Mouse (Mus musculus) kidney, embryonic 16.5 days (tissue): Measurements from ENCODE around the gene Il31ra. TPM values are rescaled to one million over a fixed set of nuclear protein-coding genes. Genes with fewer than 3 reads are reported as not detected.

Experiments
- ATAC-seq: fragments of 200-750 bp; cut with Nextera tagmentation; 2 replicates; pipeline ENCODE4 v1.8.0; 2017; ENCODE audit warnings: moderate TSS enrichment; ENCODE audit not compliant: low FRiP score, low TSS enrichment
- H3K27ac ChIP-seq: fragments of 300-500 bp; sonication (generic); 2 replicates; pipeline ENCODE4 v1.5.1; 2014; ENCODE audit warnings: low read length
- H3K27me3 ChIP-seq: fragments of 300-500 bp; sonication (generic); 2 replicates; pipeline ENCODE4 v1.6.1; 2014; ENCODE audit warnings: low read length, control low read depth, mixed read lengths; ENCODE audit not compliant: insufficient read depth
- H3K36me3 ChIP-seq: fragments of 300-500 bp; sonication (generic); 2 replicates; pipeline ENCODE4 v1.6.1; 2014; ENCODE audit warnings: low read length, control low read depth, mixed read lengths; ENCODE audit not compliant: insufficient read depth
- H3K4me1 ChIP-seq: fragments of 300-500 bp; sonication (generic); 2 replicates; pipeline ENCODE4 v1.6.1; 2014; ENCODE audit warnings: low read length, control low read depth, mixed read lengths; ENCODE audit not compliant: insufficient read depth
- H3K4me2 ChIP-seq: fragments of 300-500 bp; sonication (generic); replicated peaks from 2 replicates; pipeline ENCODE4 v1.6.1; 2014; ENCODE audit warnings: low read depth, low read length
- H3K4me3 ChIP-seq: fragments of 300-500 bp; sonication (generic); 2 replicates; pipeline ENCODE4 v1.5.1; 2014; ENCODE audit warnings: mild to moderate bottlenecking, low read length
- H3K9ac ChIP-seq: fragments of 300-500 bp; sonication (generic); replicated peaks from 2 replicates; pipeline ENCODE4 v1.6.1; 2014; ENCODE audit warnings: low read length
- H3K9me3 ChIP-seq: fragments of 300-500 bp; sonication (generic); 2 replicates; pipeline ENCODE4 v1.6.1; 2016; ENCODE audit warnings: low read length, control low read depth
- WGBS: fragments of 180-500 bp; shearing (Covaris S2); extraction: QIAGEN DNeasy Blood & Tissue Kit; methylation state at CpG from one replicate; pipeline ENCODE4 v1.1.7; 2014; 5-methylcytosine and 5-hydroxymethylcytosine counted together
- polyA plus RNA-seq: library from polyadenylated mRNA; unstranded; fragments of >200 nt; fragmentation: Nextera tagmentation; extraction: Ambion mirVana; gene quantifications from 2 replicates; pipeline ENCODE4 v1.2.1, GENCODE M21; 2015

Il31ra gene
- polyA plus RNA-seq, 1 experiment from 2014 or later: 0.09 TPM

DNA sequence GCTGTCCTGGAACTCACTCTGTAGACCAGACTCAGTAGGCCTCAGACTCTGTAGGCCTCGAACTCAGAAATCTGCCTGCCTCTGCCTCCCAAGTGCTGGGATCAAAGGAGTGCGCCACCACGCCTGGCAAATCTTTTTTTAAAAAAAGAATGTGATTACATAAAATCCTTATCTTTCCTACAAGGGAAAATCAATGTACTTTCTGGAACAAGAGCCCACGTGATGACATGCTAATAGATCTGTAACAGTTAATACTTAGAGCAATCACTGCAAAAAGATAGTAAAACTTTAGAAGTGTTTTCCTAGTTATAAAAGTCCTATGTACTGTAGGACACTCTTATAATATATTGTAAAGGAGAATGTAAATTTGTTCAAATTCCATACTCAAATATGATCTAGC, 94.1 kb downstream of the Il31ra start:
- H3K4me2 ChIP-seq: no peak overlapping the region
- no peak overlapping the region for H3K4me3 ChIP-seq
- ATAC-seq: no peak
- peaks cover 68% of the 10 kb centered on the region for H3K36me3 ChIP-seq
- no peaks in the 10 kb centered on the region for H3K9me3 ChIP-seq
- 92% methylated on average over 4 of the region's 4 CpGs for WGBS
- H3K27ac ChIP-seq: no peak overlapping the region
- no peaks in the 10 kb centered on the region for H3K27me3 ChIP-seq
- H3K9ac ChIP-seq: no peak overlapping the region
- H3K4me1 ChIP-seq: no peaks in the 10 kb centered on the region

DNA sequence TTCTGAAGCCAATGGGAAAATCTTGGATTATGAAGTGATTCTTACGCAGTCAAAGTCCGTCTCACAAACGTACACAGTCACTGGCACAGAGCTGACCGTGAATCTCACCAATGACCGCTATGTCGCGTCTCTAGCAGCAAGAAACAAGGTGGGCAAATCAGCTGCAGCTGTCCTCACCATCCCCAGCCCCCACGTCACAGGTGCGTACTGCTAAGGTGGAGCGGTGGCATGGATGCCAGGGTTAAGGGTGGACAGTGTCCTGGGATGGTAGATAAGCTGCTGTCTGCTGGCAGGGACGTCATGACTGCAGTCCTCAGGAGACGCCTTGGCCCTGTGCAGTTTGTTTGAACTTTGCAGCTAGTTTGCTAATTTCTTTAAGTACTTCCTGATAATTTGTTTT, 99.6 kb downstream of the Il31ra start:
- peaks cover 55% of the 10 kb centered on the region for H3K36me3 ChIP-seq
- WGBS: 97% methylated on average over 12 of the region's 12 CpGs
- no peaks in the 10 kb centered on the region for H3K27me3 ChIP-seq
- no peak overlapping the region for H3K4me3 ChIP-seq
- no peak for ATAC-seq
- no peak overlapping the region for H3K27ac ChIP-seq
- H3K9ac ChIP-seq: no peak overlapping the region
- H3K4me2 ChIP-seq: no peak overlapping the region
- no peaks in the 10 kb centered on the region; the same call in 1 of the 2 replicates for H3K4me1 ChIP-seq
- no peaks in the 10 kb centered on the region for H3K9me3 ChIP-seq

DNA sequence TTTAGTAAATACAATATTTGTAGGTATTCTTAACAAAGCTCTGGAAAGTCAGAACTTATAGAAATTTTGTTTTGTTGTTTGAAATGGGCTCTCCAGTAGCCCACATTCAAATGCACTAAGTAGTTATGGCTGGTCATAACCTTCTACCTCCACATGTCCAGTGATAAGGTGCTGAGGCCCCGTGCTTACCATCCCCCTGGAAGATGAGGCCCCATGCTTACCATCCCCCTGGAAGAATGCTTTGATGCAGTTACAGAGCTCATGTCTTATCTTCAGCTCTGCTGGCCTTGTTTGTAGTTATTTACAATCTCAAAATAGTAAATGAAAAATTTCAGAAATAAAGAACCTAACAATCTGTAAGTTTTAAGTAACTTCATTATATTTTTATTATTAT, 101.9 kb downstream of the Il31ra start:
- Histone ChIP-seq H3K4me1 (no peaks in the 10 kb centered on the region; the same call in 1 of the 2 replicates), H3K9me3 (no peaks in the 10 kb centered on the region), H3K27me3 (no peaks in the 10 kb centered on the region), H3K9ac (no peak overlapping the region), H3K36me3 (peaks cover 37% of the 10 kb centered on the region), H3K4me2 (no peak overlapping the region), H3K27ac (no peak overlapping the region), H3K4me3 (no peak overlapping the region)
- WGBS: 64% methylated on average over 1 of the region's 1 CpGs
- ATAC-seq: no peak

DNA sequence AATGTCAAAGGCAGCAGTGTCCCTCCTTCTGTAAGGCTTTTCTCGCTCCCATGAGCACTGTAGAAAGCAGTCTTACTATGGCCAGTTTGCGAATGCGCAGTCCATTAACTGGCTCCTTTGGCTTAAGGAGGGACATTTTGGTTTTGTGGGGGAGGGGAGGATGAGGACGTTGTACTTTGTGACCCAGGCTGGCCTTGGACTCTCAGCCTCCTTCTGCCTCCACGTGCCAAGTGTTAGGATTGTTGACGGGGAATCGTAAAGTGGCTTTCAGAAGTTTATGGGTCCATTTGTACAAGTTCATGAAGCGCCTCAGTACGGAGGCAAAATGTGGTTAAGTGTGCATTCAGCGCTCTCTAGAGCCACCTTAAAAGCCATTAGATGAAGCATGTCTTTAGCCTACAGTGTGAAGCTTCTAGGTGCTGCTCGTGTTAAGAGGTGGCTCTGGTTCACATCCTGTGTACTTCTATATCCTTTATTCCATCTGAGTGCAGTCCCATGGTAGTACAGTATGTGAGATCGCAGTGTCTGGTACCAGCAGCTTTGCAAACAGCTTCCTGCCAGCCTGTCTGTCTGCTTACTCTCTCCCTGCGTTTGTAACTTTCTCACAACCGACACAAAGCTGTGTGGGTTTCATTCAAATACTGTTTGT, 102.4 kb downstream of the Il31ra start:
- Histone ChIP-seq H3K27me3 (no peaks in the 10 kb centered on the region), H3K9ac (no peak overlapping the region), H3K27ac (no peak overlapping the region), H3K4me1 (no peaks in the 10 kb centered on the region; the same call in 1 of the 2 replicates), H3K36me3 (peaks cover 36% of the 10 kb centered on the region), H3K4me3 (no peak overlapping the region), H3K9me3 (no peaks in the 10 kb centered on the region), H3K4me2 (no peak overlapping the region)
- ATAC-seq: no peak
- WGBS: 58% methylated on average over 14 of the region's 14 CpGs

DNA sequence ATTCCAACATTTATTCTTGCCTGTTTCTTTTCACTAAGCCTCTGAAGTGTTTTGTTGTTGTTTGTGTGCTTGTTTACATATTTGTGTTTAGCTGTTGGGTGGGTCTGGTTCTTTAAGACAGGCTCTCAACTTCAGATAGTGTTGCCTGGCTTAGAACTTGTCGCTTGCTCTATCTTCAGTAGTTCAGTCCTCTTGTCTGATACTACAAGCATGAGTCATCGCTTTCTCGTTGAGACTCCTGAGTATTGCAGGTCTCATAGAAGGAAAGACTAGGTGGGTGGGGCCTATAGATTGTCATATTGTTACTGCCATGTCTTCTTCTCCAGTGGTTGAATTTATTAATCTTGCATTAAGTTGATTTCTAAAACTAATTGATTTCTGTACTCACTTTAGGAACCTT, 104.1 kb downstream of the Il31ra start:
- no peaks in the 10 kb centered on the region for H3K27me3 ChIP-seq
- no peak overlapping the region for H3K4me3 ChIP-seq
- no peak for ATAC-seq
- H3K9ac ChIP-seq: no peak overlapping the region
- peaks cover 37% of the 10 kb centered on the region for H3K36me3 ChIP-seq
- no peaks in the 10 kb centered on the region; the same call in 1 of the 2 replicates for H3K4me1 ChIP-seq
- no peak overlapping the region for H3K27ac ChIP-seq
- 94% methylated on average over 3 of the region's 3 CpGs for WGBS
- no peaks in the 10 kb centered on the region for H3K9me3 ChIP-seq
- no peak overlapping the region for H3K4me2 ChIP-seq

DNA sequence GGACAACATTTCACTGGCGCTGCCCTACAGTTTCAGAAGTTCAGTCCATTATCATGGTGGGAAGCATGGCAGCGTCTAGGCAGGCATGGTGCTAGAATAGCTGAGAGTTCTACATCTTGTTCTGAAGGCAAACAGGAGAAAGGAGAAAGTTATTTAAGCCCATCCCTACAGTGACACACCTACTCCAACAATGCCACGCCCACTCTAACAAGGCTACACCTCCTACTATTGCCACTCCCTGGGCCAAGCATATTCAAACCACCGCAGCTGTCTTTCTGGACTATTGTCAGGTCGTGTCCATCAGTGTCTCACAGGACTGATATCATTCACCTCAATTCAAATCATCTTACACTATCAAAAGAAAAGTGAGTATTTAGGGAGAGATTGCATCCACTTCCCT, 107.5 kb downstream of the Il31ra start:
- no peaks in the 10 kb centered on the region for H3K27me3 ChIP-seq
- ATAC-seq: no peak

DNA sequence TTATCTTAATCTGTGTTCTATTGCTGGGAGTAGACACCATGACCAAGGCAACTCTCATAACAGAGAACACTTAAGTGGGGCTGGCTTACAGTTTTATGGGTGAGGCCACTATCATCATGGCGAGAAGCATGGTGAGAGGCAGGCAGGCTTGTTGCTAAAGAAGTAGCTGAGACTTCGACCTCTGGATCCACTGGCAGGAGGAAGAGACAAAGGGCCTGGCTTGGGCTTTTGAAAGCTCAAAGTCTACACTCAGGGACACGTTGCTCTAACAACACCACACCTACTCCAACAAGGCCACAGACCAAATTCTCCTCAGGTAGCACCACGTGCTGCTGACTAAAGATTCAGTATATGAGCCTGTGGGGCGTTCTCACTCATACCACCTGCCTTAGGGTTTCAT, 107.9 kb downstream of the Il31ra start:
- H3K4me3 ChIP-seq: no peak overlapping the region
- no peaks in the 10 kb centered on the region for H3K9me3 ChIP-seq
- H3K27me3 ChIP-seq: no peaks in the 10 kb centered on the region
- 97% methylated on average over 5 of the region's 5 CpGs for WGBS
- no peak overlapping the region for H3K9ac ChIP-seq
- peaks cover 54% of the 10 kb centered on the region for H3K36me3 ChIP-seq
- no peaks in the 10 kb centered on the region for H3K4me1 ChIP-seq
- H3K27ac ChIP-seq: no peak overlapping the region
- ATAC-seq: no peak
- no peak overlapping the region for H3K4me2 ChIP-seq

More for the DNA sequence above, 107.5 kb downstream of the Il31ra start:
- WGBS: 96% methylated on average over 5 of the region's 5 CpGs
- Histone ChIP-seq H3K36me3 (peaks cover 53% of the 10 kb centered on the region), H3K9ac (no peak overlapping the region), H3K4me1 (no peaks in the 10 kb centered on the region; the same call in 1 of the 2 replicates), H3K4me3 (no peak overlapping the region), H3K27ac (no peak overlapping the region), H3K9me3 (no peaks in the 10 kb centered on the region), H3K4me2 (no peak overlapping the region)

DNA sequence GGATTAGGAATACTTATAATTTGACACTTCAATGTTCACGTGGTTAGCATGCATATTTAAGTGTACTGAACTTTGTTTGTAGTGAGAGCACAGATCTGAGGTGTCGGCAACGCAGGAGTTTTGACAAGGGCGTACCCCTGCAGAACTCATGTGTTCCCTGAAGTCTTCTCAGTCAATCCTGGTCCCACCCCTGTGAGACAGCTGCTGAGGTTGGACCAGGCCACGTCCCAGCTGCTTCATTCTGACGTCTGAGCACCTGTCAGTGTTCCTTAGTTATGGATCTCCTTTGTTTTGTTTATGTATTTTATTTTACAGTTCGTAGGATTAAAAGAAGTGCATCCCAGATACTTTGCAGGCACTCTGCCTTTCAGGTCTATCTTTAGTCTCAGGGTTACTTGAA, 111.1 kb downstream of the Il31ra start:
- Histone ChIP-seq H3K27ac (no peak overlapping the region), H3K27me3 (no peaks in the 10 kb centered on the region), H3K36me3 (peaks cover 56% of the 10 kb centered on the region), H3K9ac (no peak overlapping the region), H3K4me1 (no peaks in the 10 kb centered on the region), H3K4me2 (no peak overlapping the region), H3K9me3 (no peaks in the 10 kb centered on the region), H3K4me3 (no peak overlapping the region)
- no peak for ATAC-seq
- WGBS: 80% methylated on average over 7 of the region's 7 CpGs

DNA sequence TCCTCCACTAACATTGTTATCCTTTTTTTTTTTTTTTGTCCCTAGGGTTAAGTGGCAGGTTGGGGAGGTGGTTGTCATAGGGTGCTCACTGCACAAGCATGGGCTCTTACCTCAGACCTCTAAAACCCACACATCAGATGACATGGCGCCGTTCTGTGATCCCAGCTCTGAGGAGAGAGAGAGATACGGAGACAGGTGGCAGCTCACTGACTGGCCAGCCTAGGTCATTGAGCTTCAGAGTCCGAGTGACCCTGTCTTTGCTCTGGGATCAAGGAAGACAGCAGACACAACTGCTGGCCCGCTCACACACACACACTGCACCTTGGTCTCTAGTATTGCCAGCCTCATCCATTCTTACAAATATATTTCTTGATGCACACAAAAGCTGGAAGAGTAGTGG, 111.6 kb downstream of the Il31ra start:
- Histone ChIP-seq H3K4me3 (no peak overlapping the region), H3K27ac (no peak overlapping the region), H3K36me3 (peaks cover 56% of the 10 kb centered on the region), H3K27me3 (no peaks in the 10 kb centered on the region), H3K9me3 (no peaks in the 10 kb centered on the region), H3K4me2 (no peak overlapping the region), H3K4me1 (no peaks in the 10 kb centered on the region), H3K9ac (no peak overlapping the region)
- 91% methylated on average over 5 of the region's 5 CpGs for WGBS
- ATAC-seq: no peak

DNA sequence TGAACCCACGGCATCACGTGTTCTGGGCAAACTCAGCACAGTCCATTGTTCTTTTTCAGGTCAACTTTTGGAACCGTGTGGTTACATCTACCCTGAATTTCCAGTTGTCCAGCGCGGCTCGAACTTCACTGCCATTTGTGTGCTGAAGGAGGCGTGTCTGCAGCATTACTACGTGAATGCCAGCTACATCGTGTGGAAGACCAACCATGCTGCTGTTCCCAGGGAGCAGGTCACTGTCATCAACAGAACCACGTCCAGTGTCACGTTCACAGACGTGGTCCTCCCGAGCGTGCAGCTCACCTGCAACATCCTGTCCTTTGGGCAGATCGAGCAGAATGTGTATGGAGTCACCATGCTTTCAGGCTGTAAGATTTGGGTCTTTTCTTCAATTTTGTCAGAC, 114.2 kb downstream of the Il31ra start:
- 90% methylated on average over 15 of the region's 15 CpGs for WGBS
- H3K36me3 ChIP-seq: peaks cover 53% of the 10 kb centered on the region
- H3K4me3 ChIP-seq: no peak overlapping the region
- H3K9me3 ChIP-seq: 0 out of 2 replicates have a peak, but pooled peaks cover 3% of the 10 kb centered on the region
- no peak overlapping the region for H3K4me2 ChIP-seq
- no peaks in the 10 kb centered on the region for H3K27me3 ChIP-seq
- H3K27ac ChIP-seq: no peak overlapping the region
- ATAC-seq: no peak
- no peaks in the 10 kb centered on the region for H3K4me1 ChIP-seq
- H3K9ac ChIP-seq: no peak overlapping the region
